ENCODE assay signal across 8 mouse cellular contexts in the genomic region with DNA sequence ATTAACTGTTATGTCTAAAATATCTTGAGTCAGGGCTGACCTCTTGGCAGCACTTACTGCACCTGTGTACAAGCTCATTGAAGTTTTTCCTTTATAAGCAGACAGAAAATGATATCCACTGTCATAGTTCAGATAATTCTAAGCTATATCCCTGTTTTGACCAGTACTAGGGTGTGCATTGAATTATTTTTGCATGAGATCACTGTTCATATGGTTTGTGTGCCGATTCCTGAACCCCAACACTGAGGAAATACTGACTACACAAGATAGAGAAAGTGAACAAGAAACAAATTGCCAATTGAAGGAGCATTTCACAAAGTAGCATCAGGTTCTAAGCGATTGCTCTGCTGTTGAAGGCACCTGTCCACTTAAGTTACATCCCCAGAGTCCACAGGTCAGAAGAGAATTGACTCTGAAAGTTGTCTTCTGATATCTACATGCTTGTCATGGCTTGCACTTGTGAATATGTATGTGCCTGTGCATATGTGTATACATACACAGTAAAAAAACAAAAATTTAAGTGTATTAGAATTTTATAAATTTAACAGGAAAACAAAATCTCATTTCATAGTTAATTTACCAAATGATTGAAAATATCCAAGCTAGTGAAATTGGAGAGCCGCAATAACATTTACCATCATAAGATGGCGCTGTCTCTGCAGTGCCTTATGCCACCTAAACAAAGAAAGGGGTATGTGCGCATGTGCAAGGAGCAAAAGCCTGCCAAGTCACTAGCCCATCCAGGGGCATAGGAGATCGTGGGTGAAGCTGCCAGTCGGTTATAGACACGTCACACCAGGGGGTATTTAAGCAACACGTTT. TPM values are rescaled to one million over a fixed set of nuclear protein-coding genes. Genes with fewer than 3 reads are reported as not detected.
DNase-seq lines count a peak whose midpoint lies in the region; ATAC-seq and TF ChIP-seq lines count a peak whose summit lies in the region.

No protein-coding gene starts in this region.

- peak overlapping the region; percentile 37 for H3K4me2 ChIP-seq in forebrain, embryonic 15.5 days (replicated peaks)
- H3K4me2 ChIP-seq in limb, embryonic 12.5 days, result peak overlapping the region; percentile 47
- H3K4me2 ChIP-seq in midbrain, embryonic 13.5 days (replicated peaks), result peak overlapping the region; percentile 45

- no peak; the same call in 1 of the 2 replicates for TF ChIP-seq CTCF in kidney, adult 2 months (conservative IDR thresholded peaks at IDR 0.05; ENCODE audit: insufficient read depth, insufficient read length, low read depth, low read length)

- peak; percentile 65 to 75 for DNase-seq in cerebellum, postnatal 10 days
- DNase-seq in cerebellum, adult 8-10 months, result no peak
- peak; percentile 46 for DNase-seq in adrenal gland, postnatal 14 days
- DNase-seq in kidney, adult 2 months, result peak; percentile 19
- peak; percentile 38 for DNase-seq in thymus, postnatal 4 days

- H3K4me3 ChIP-seq in forebrain, embryonic 15.5 days, result peak overlapping the region; percentile 34
- H3K4me3 ChIP-seq in kidney, adult 2 months (ENCODE audit: insufficient read depth, low read depth, low read length), result no peak overlapping the region
- peak overlapping the region; percentile 30 for H3K4me3 ChIP-seq in limb, embryonic 12.5 days (replicated peaks)
- H3K4me3 ChIP-seq in midbrain, embryonic 13.5 days (replicated peaks), result peak overlapping the region; percentile 29

- no peak for TF ChIP-seq POLR2A in kidney, adult 2 months (IDR thresholded peaks at IDR 0.05; ENCODE audit: low read depth, low read length)

- H3K36me3 ChIP-seq in forebrain, embryonic 15.5 days, result no peaks in the 10 kb centered on the region
- H3K36me3 ChIP-seq in kidney, adult 2 months (ENCODE audit: control insufficient read depth, insufficient read depth, low read length), result no peaks in the 10 kb centered on the region
- no peaks in the 10 kb centered on the region for H3K36me3 ChIP-seq in limb, embryonic 12.5 days
- no peaks in the 10 kb centered on the region for H3K36me3 ChIP-seq in midbrain, embryonic 13.5 days

- peak; percentile 95 for ATAC-seq in forebrain, embryonic 15.5 days (replicated peaks)
- peak; percentile 75; the same call in 1 of the 2 replicates for ATAC-seq in limb, embryonic 12.5 days (ENCODE audit: insufficient number of reproducible peaks, insufficient read depth, low FRiP score, low TSS enrichment, low read depth)
- peak; percentile 94 for ATAC-seq in midbrain, embryonic 13.5 days

- H3K27me3 ChIP-seq in forebrain, embryonic 15.5 days, result no peaks in the 10 kb centered on the region
- no peaks in the 10 kb centered on the region for H3K27me3 ChIP-seq in kidney, adult 2 months (replicated peaks; ENCODE audit: control insufficient read depth, insufficient read depth, low read length)
- H3K27me3 ChIP-seq in limb, embryonic 12.5 days, result no peaks in the 10 kb centered on the region
- no peaks in the 10 kb centered on the region for H3K27me3 ChIP-seq in midbrain, embryonic 13.5 days

- peak overlapping the region; percentile 22; the same call in 1 of the 2 replicates for H3K27ac ChIP-seq in forebrain, embryonic 15.5 days (replicated peaks)
- no peak overlapping the region for H3K27ac ChIP-seq in kidney, adult 2 months (ENCODE audit: insufficient read depth, low read depth, low read length)
- H3K27ac ChIP-seq in limb, embryonic 12.5 days, result no peak overlapping the region
- no peak overlapping the region for H3K27ac ChIP-seq in midbrain, embryonic 13.5 days

- H3K9me3 ChIP-seq in forebrain, embryonic 15.5 days, result no peaks in the 10 kb centered on the region
- H3K9me3 ChIP-seq in limb, embryonic 12.5 days, result no peaks in the 10 kb centered on the region
- H3K9me3 ChIP-seq in midbrain, embryonic 13.5 days, result no peaks in the 10 kb centered on the region

- WGBS in forebrain, embryonic 15.5 days, result 15% methylated on average over 9 of the region's 9 CpGs
- 19% methylated on average over 9 of the region's 9 CpGs for WGBS in kidney, adult 2 months
- WGBS in limb, embryonic 12.5 days, result 19% methylated on average over 9 of the region's 9 CpGs
- WGBS in midbrain, embryonic 13.5 days, result 16% methylated on average over 9 of the region's 9 CpGs

- H3K9ac ChIP-seq in forebrain, embryonic 15.5 days (replicated peaks), result peak overlapping the region; percentile 50; the same call in 1 of the 2 replicates
- H3K9ac ChIP-seq in limb, embryonic 12.5 days (replicated peaks), result no peak overlapping the region
- 0 out of 2 replicates have a peak overlapping the region, but pooled peaks have one; percentile 21 for H3K9ac ChIP-seq in midbrain, embryonic 13.5 days (replicated peaks)

- no peaks in the 10 kb centered on the region for H3K4me1 ChIP-seq in forebrain, embryonic 15.5 days
- H3K4me1 ChIP-seq in kidney, adult 2 months (ENCODE audit: control insufficient read depth, insufficient read depth, low read length), result no peaks in the 10 kb centered on the region
- H3K4me1 ChIP-seq in limb, embryonic 12.5 days (replicated peaks), result no peaks in the 10 kb centered on the region
- no peaks in the 10 kb centered on the region for H3K4me1 ChIP-seq in midbrain, embryonic 13.5 days (replicated peaks)

RNA-seq across cellular contexts. Expression of gene Glipr1l3, which starts 21.9 kb away (rescaled TPM):
- not detected in 2 replicates for total RNA-seq in adrenal gland, postnatal 14 days (2021)
- polyA plus RNA-seq in forebrain, embryonic 15.5 days (2015; fragmentation: Nextera tagmentation; extraction: Ambion mirVana), result 0.22 and 0.59 TPM in 2 replicates
- polyA plus RNA-seq in kidney, adult 2 months (2012; rRNA removed), result not detected in 2 replicates
- polyA plus RNA-seq in limb, embryonic 12.5 days (2016; fragmentation: Nextera tagmentation; extraction: Ambion mirVana), result not detected in 2 replicates
- polyA plus RNA-seq in midbrain, embryonic 13.5 days (2015; fragmentation: Nextera tagmentation; extraction: Ambion mirVana), result 0.24 and 0.46 TPM in 2 replicates

RNA-seq across cellular contexts. Expression of gene Caps2, which starts 25.2 kb away (rescaled TPM):
- total RNA-seq in adrenal gland, postnatal 14 days (2021), result not detected in 2 replicates
- 0.33 and 0.80 TPM in 2 replicates for polyA plus RNA-seq in forebrain, embryonic 15.5 days (2015; fragmentation: Nextera tagmentation; extraction: Ambion mirVana)
- 0.05 and 0.12 TPM in 2 replicates for polyA plus RNA-seq in kidney, adult 2 months (2012; rRNA removed)
- polyA plus RNA-seq in limb, embryonic 12.5 days (2016; fragmentation: Nextera tagmentation; extraction: Ambion mirVana), result 0.76 and 0.81 TPM in 2 replicates
- polyA plus RNA-seq in midbrain, embryonic 13.5 days (2015; fragmentation: Nextera tagmentation; extraction: Ambion mirVana), result 0.30 and 0.41 TPM in 2 replicates

RNA-seq across cellular contexts. Expression of gene Glipr1l2, which starts 55.1 kb away (rescaled TPM):
- total RNA-seq in adrenal gland, postnatal 14 days (2021), result not detected in 2 replicates
- polyA plus RNA-seq in forebrain, embryonic 15.5 days (2015; fragmentation: Nextera tagmentation; extraction: Ambion mirVana), result not detected in 2 replicates
- not detected in 2 replicates for polyA plus RNA-seq in kidney, adult 2 months (2012; rRNA removed)
- polyA plus RNA-seq in limb, embryonic 12.5 days (2016; fragmentation: Nextera tagmentation; extraction: Ambion mirVana), result not detected in 2 replicates
- not detected in 2 replicates for polyA plus RNA-seq in midbrain, embryonic 13.5 days (2015; fragmentation: Nextera tagmentation; extraction: Ambion mirVana)
